Mouse (Mus musculus) adrenal gland (tissue): ENCODE results near the gene Styk1.

Source experiments
- intact Hi-C: fragments of 180-260 bp; cut with DNase I; formaldehyde crosslinking; loops from one replicate; pipeline ENCODE4 v1.15.1; 2025
- long read RNA-seq, 2 experiments: library from polyadenylated mRNA; unstranded; transcript quantifications; one replicate each; pipeline ENCODE4 v2.0.0; 2020; ENCODE audit warnings: borderline replicate concordance in 1 of 2; ENCODE audit not compliant: insufficient replicate concordance in 1 of 2

Styk1 gene
- long read RNA-seq, experiment 1 = 0 reads
- long read RNA-seq, experiment 2, partial matches to known transcripts = 0 of 1 reads
- long read RNA-seq, experiment 2, other reads (novel, unspliced or antisense) = 1 of 1 reads

- intact Hi-C loops = loop anchor here (10.0 kb wide), 2 partner anchors 1529 to 1779 kb away; partner anchors contain the start of gene Klre1
Observed at GRCm38 (mm10) chr6:131353352-131353919, at the start of gene Styk1. TSS of gene Styk1 (minus strand) at chr6:131353597.

GRCm38 (mm10) chr6:131403036-131403435 is 49.6 kb upstream of the Styk1 start:
- intact Hi-C loops = no loop called here

GRCm38 (mm10) chr6:131402606-131403005 is 49.2 kb upstream of the Styk1 start:
- intact Hi-C loops = no loop called here

GRCm38 (mm10) chr6:131401259-131401658 is 47.9 kb upstream of the Styk1 start:
- intact Hi-C loops = no loop called here

GRCm38 (mm10) chr6:131396650-131397049 is 43.3 kb upstream of the Styk1 start:
- intact Hi-C loops = no loop called here

- intact Hi-C loops = no loop called here
Observed at GRCm38 (mm10) chr6:131393873-131394660, 40.7 kb upstream of the Styk1 start.

- intact Hi-C loops = no loop called here
Observed at GRCm38 (mm10) chr6:131388040-131389021, 34.9 kb upstream of the Styk1 start, which contains the start of gene Ybx3. TSS of gene Ybx3 (minus strand) at chr6:131388476.

- intact Hi-C loops = no loop called here
Observed at GRCm38 (mm10) chr6:131387221-131388039, 34.0 kb upstream of the Styk1 start.

- intact Hi-C loops = no loop called here
Observed at GRCm38 (mm10) chr6:131386416-131387019, 33.1 kb upstream of the Styk1 start.

- intact Hi-C loops = no loop called here
Observed at GRCm38 (mm10) chr6:131385469-131385868, 32.1 kb upstream of the Styk1 start.

GRCm38 (mm10) chr6:131383713-131384330 is 30.4 kb upstream of the Styk1 start:
- intact Hi-C loops = loop anchor here (5.0 kb wide), 1 partner anchor 33 kb away; no protein-coding TSS in a partner anchor

- intact Hi-C loops = loop anchor here (5.0 kb wide), 1 partner anchor 34 kb away; no protein-coding TSS in a partner anchor
Observed at GRCm38 (mm10) chr6:131382984-131383337, 29.6 kb upstream of the Styk1 start.

- intact Hi-C loops = loop anchor here (5.0 kb wide), 1 partner anchor 35 kb away; no protein-coding TSS in a partner anchor
Observed at GRCm38 (mm10) chr6:131382232-131382983, 29.0 kb upstream of the Styk1 start.

- intact Hi-C loops = no loop called here
Observed at GRCm38 (mm10) chr6:131378858-131379428, 25.5 kb upstream of the Styk1 start.

- intact Hi-C loops = no loop called here
Observed at GRCm38 (mm10) chr6:131377378-131377777, 24.0 kb upstream of the Styk1 start.

GRCm38 (mm10) chr6:131374594-131375340 is 21.4 kb upstream of the Styk1 start:
- intact Hi-C loops = no loop called here

- intact Hi-C loops = no loop called here
Observed at GRCm38 (mm10) chr6:131373160-131373559, 19.8 kb upstream of the Styk1 start.

GRCm38 (mm10) chr6:131370767-131371166 is 17.4 kb upstream of the Styk1 start:
- intact Hi-C loops = no loop called here
